Mouse (Mus musculus) heart, postnatal 0 days (tissue): ENCODE results near the gene Fchsd2.

Experiments
- CTCF ChIP-seq: IDR thresholded peaks from 2 replicates; pipeline ENCODE4 v1.5.1; 2016; ENCODE audit warnings: antibody characterized with exemption, control low read depth, low read depth
- EP300 ChIP-seq: IDR thresholded peaks from 2 replicates; pipeline ENCODE4 v1.6.1; 2016; ENCODE audit warnings: antibody characterized with exemption, low read depth

GRCm38 (mm10) chr7:101051551-101052221 lies 41.0 kb upstream of the Fchsd2 start:
- TF ChIP-seq CTCF = peak; percentile 96
- no peak for TF ChIP-seq EP300
